Mouse (Mus musculus): Measurements from ENCODE around the gene Kcnc1. TPM values are rescaled to one million over a fixed set of nuclear protein-coding genes. Genes with fewer than 3 reads are reported as not detected.

The Kcnc1 gene
- total and polyA plus RNA-seq, 2 experiments from 2014 or later, result not detected

GRCm38 (mm10) chr7:46353216-46353615 is 43.1 kb upstream of the Kcnc1 start:
- no peak for TF ChIP-seq EP300 (IDR thresholded peaks at IDR 0.05; ENCODE audit: low read depth)
- 51% methylated on average over 8 of the region's 8 CpGs for WGBS
- no peak overlapping the region for H3K27ac ChIP-seq (ENCODE audit: low read depth)
- H3K9ac ChIP-seq (replicated peaks; ENCODE audit: low read depth, low read length), result no peak overlapping the region
- DNase-seq (ENCODE audit: low spot score), result no peak
- H3K36me3 ChIP-seq (replicated peaks; ENCODE audit: control insufficient read depth, insufficient read depth, low read length), result no peaks in the 10 kb centered on the region
- no peak overlapping the region for H3K4me2 ChIP-seq (ENCODE audit: low read depth, low read length)
- H3K4me1 ChIP-seq (ENCODE audit: control insufficient read depth, insufficient read depth), result no peaks in the 10 kb centered on the region
- ATAC-seq (ENCODE audit: insufficient read depth, low read depth), result no peak
- no peak overlapping the region for H3K4me3 ChIP-seq (ENCODE audit: low read depth, low read length)
- peaks cover 20% of the 10 kb centered on the region for H3K27me3 ChIP-seq (ENCODE audit: control insufficient read depth, insufficient read depth, low read length)
- H3K9me3 ChIP-seq (replicated peaks; ENCODE audit: control insufficient read depth, low read length), result no peaks in the 10 kb centered on the region

GRCm38 (mm10) chr7:46353875-46354274 is 42.4 kb upstream of the Kcnc1 start:
- Histone ChIP-seq H3K9ac (replicated peaks; ENCODE audit: low read depth, low read length) (no peak overlapping the region), H3K4me2 (ENCODE audit: low read depth, low read length) (no peak overlapping the region), H3K4me1 (ENCODE audit: control insufficient read depth, insufficient read depth) (no peaks in the 10 kb centered on the region), H3K9me3 (replicated peaks; ENCODE audit: control insufficient read depth, low read length) (no peaks in the 10 kb centered on the region), H3K27me3 (ENCODE audit: control insufficient read depth, insufficient read depth, low read length) (peaks cover 14% of the 10 kb centered on the region), H3K36me3 (replicated peaks; ENCODE audit: control insufficient read depth, insufficient read depth, low read length) (no peaks in the 10 kb centered on the region), H3K27ac (ENCODE audit: low read depth) (no peak overlapping the region), H3K4me3 (ENCODE audit: low read depth, low read length) (no peak overlapping the region)
- DNase-seq (ENCODE audit: low spot score) (no peak), ATAC-seq (ENCODE audit: insufficient read depth, low read depth) (no peak)
- TF ChIP-seq CTCF (IDR thresholded peaks at IDR 0.05; ENCODE audit: low read depth) (no peak), EP300 (IDR thresholded peaks at IDR 0.05; ENCODE audit: low read depth) (no peak)
- WGBS, result 38% methylated on average over 4 of the region's 4 CpGs

- Histone ChIP-seq H3K36me3 (replicated peaks; ENCODE audit: control insufficient read depth, insufficient read depth, low read length) (no peaks in the 10 kb centered on the region), H3K27me3 (ENCODE audit: control insufficient read depth, insufficient read depth, low read length) (no peaks in the 10 kb centered on the region)
- no peak for ATAC-seq (ENCODE audit: insufficient read depth, low read depth)
These were observed 34.5 kb upstream of the Kcnc1 start for GRCm38 (mm10) chr7:46361776-46362175.

GRCm38 (mm10) chr7:46364154-46364553 is 32.1 kb upstream of the Kcnc1 start:
- Histone ChIP-seq H3K27ac (ENCODE audit: low read depth) (no peak overlapping the region), H3K27me3 (ENCODE audit: control insufficient read depth, insufficient read depth, low read length) (0 out of 2 replicates have a peak, but pooled peaks cover 3% of the 10 kb centered on the region), H3K4me1 (ENCODE audit: control insufficient read depth, insufficient read depth) (no peaks in the 10 kb centered on the region), H3K9ac (replicated peaks; ENCODE audit: low read depth, low read length) (no peak overlapping the region), H3K4me3 (ENCODE audit: low read depth, low read length) (no peak overlapping the region), H3K4me2 (ENCODE audit: low read depth, low read length) (no peak overlapping the region), H3K9me3 (replicated peaks; ENCODE audit: control insufficient read depth, low read length) (no peaks in the 10 kb centered on the region), H3K36me3 (replicated peaks; ENCODE audit: control insufficient read depth, insufficient read depth, low read length) (no peaks in the 10 kb centered on the region)
- no peak for TF ChIP-seq CTCF (IDR thresholded peaks at IDR 0.05; ENCODE audit: low read depth)
- 26% methylated on average over 5 of the region's 5 CpGs for WGBS
- DNase-seq (ENCODE audit: low spot score), result no peak
- no peak for ATAC-seq (ENCODE audit: insufficient read depth, low read depth)

More at GRCm38 (mm10) chr7:46361776-46362175, 34.5 kb upstream of the Kcnc1 start:
- Histone ChIP-seq H3K4me3 (ENCODE audit: low read depth, low read length) (no peak overlapping the region), H3K4me2 (ENCODE audit: low read depth, low read length) (no peak overlapping the region), H3K27ac (ENCODE audit: low read depth) (no peak overlapping the region), H3K9ac (replicated peaks; ENCODE audit: low read depth, low read length) (no peak overlapping the region), H3K4me1 (ENCODE audit: control insufficient read depth, insufficient read depth) (no peaks in the 10 kb centered on the region), H3K9me3 (replicated peaks; ENCODE audit: control insufficient read depth, low read length) (no peaks in the 10 kb centered on the region)
- DNase-seq (ENCODE audit: low spot score), result no peak
- no peak for TF ChIP-seq EP300 (IDR thresholded peaks at IDR 0.05; ENCODE audit: low read depth)
- TF ChIP-seq CTCF (IDR thresholded peaks at IDR 0.05; ENCODE audit: low read depth), result no peak

GRCm38 (mm10) chr7:46365810-46366209 is 30.5 kb upstream of the Kcnc1 start:
- Histone ChIP-seq H3K4me3 (ENCODE audit: low read depth, low read length) (no peak overlapping the region), H3K4me2 (ENCODE audit: low read depth, low read length) (no peak overlapping the region), H3K9me3 (replicated peaks; ENCODE audit: control insufficient read depth, low read length) (no peaks in the 10 kb centered on the region), H3K9ac (replicated peaks; ENCODE audit: low read depth, low read length) (no peak overlapping the region), H3K27ac (ENCODE audit: low read depth) (no peak overlapping the region), H3K27me3 (ENCODE audit: control insufficient read depth, insufficient read depth, low read length) (0 out of 2 replicates have a peak, but pooled peaks cover 3% of the 10 kb centered on the region), H3K36me3 (replicated peaks; ENCODE audit: control insufficient read depth, insufficient read depth, low read length) (no peaks in the 10 kb centered on the region), H3K4me1 (ENCODE audit: control insufficient read depth, insufficient read depth) (no peaks in the 10 kb centered on the region)
- TF ChIP-seq EP300 (IDR thresholded peaks at IDR 0.05; ENCODE audit: low read depth) (no peak), CTCF (IDR thresholded peaks at IDR 0.05; ENCODE audit: low read depth) (no peak)
- 83% methylated on average over 1 of the region's 1 CpGs for WGBS
- DNase-seq (ENCODE audit: low spot score), result no peak
- ATAC-seq (ENCODE audit: insufficient read depth, low read depth), result no peak

GRCm38 (mm10) chr7:46371104-46371503 is 25.2 kb upstream of the Kcnc1 start:
- ATAC-seq (ENCODE audit: insufficient read depth, low read depth), result no peak; the same call in 1 of the 2 replicates
- H3K4me3 ChIP-seq (ENCODE audit: low read depth, low read length), result no peak overlapping the region
- 62% methylated on average over 4 of the region's 4 CpGs for WGBS
- peaks cover 40% of the 10 kb centered on the region for H3K27me3 ChIP-seq (ENCODE audit: control insufficient read depth, insufficient read depth, low read length)
- H3K9me3 ChIP-seq (replicated peaks; ENCODE audit: control insufficient read depth, low read length), result no peaks in the 10 kb centered on the region
- no peak for TF ChIP-seq EP300 (IDR thresholded peaks at IDR 0.05; ENCODE audit: low read depth)
- TF ChIP-seq CTCF (IDR thresholded peaks at IDR 0.05; ENCODE audit: low read depth), result no peak
- H3K9ac ChIP-seq (replicated peaks; ENCODE audit: low read depth, low read length), result no peak overlapping the region
- H3K27ac ChIP-seq (ENCODE audit: low read depth), result no peak overlapping the region
- no peaks in the 10 kb centered on the region for H3K4me1 ChIP-seq (ENCODE audit: control insufficient read depth, insufficient read depth)
- DNase-seq (ENCODE audit: low spot score), result no peak
- no peaks in the 10 kb centered on the region for H3K36me3 ChIP-seq (replicated peaks; ENCODE audit: control insufficient read depth, insufficient read depth, low read length)
- no peak overlapping the region for H3K4me2 ChIP-seq (ENCODE audit: low read depth, low read length)
